Mouse (Mus musculus): ENCODE measurements around the gene Apbb1. TPM values are rescaled to one million over a fixed set of nuclear protein-coding genes. Genes with fewer than 3 reads are reported as not detected.

Gene Apbb1
- polyA plus RNA-seq, 1 experiment from 2014 or later = 62.2 TPM

- Histone ChIP-seq H3K4me2 (replicated peaks; ENCODE audit: low read depth, low read length) (no peak overlapping the region), H3K36me3 (ENCODE audit: insufficient read depth, low read length) (peaks cover 61% of the 10 kb centered on the region), H3K4me3 (ENCODE audit: low read length) (no peak overlapping the region), H3K9ac (replicated peaks; ENCODE audit: low read length) (no peak overlapping the region), H3K9me3 (ENCODE audit: low read length) (no peaks in the 10 kb centered on the region), H3K27ac (ENCODE audit: low read length) (no peak overlapping the region), H3K27me3 (ENCODE audit: insufficient read depth, low read length) (no peaks in the 10 kb centered on the region), H3K4me1 (ENCODE audit: insufficient read depth, low read length) (no peaks in the 10 kb centered on the region)
- ATAC-seq (ENCODE audit: low FRiP score, low TSS enrichment) = no peak
- WGBS = 93% methylated on average over 1 of the region's 1 CpGs
These were observed 30.3 kb upstream of the Apbb1 start for GRCm38 (mm10) chr7:105611767-105612166.

- no peaks in the 10 kb centered on the region for H3K4me1 ChIP-seq (ENCODE audit: insufficient read depth, low read length)
- WGBS = 87% methylated on average over 3 of the region's 3 CpGs
- no peak overlapping the region for H3K4me3 ChIP-seq (ENCODE audit: low read length)
- H3K9me3 ChIP-seq (ENCODE audit: low read length) = peaks cover 10% of the 10 kb centered on the region; the same call in 1 of the 2 replicates
- H3K27ac ChIP-seq (ENCODE audit: low read length) = no peak overlapping the region
- no peak overlapping the region for H3K4me2 ChIP-seq (replicated peaks; ENCODE audit: low read depth, low read length)
- H3K9ac ChIP-seq (replicated peaks; ENCODE audit: low read length) = no peak overlapping the region
- H3K36me3 ChIP-seq (ENCODE audit: insufficient read depth, low read length) = peaks cover 37% of the 10 kb centered on the region
- no peak for ATAC-seq (ENCODE audit: low FRiP score, low TSS enrichment)
- H3K27me3 ChIP-seq (ENCODE audit: insufficient read depth, low read length) = no peaks in the 10 kb centered on the region
These were observed 27.0 kb upstream of the Apbb1 start for GRCm38 (mm10) chr7:105608467-105608866.

GRCm38 (mm10) chr7:105602860-105603623 is 21.6 kb upstream of the Apbb1 start:
- H3K27ac ChIP-seq (ENCODE audit: low read length) = no peak overlapping the region
- peaks cover 10% of the 10 kb centered on the region; the same call in 1 of the 2 replicates for H3K9me3 ChIP-seq (ENCODE audit: low read length)
- no peak overlapping the region for H3K9ac ChIP-seq (replicated peaks; ENCODE audit: low read length)
- no peaks in the 10 kb centered on the region for H3K4me1 ChIP-seq (ENCODE audit: insufficient read depth, low read length)
- no peaks in the 10 kb centered on the region for H3K36me3 ChIP-seq (ENCODE audit: insufficient read depth, low read length)
- H3K27me3 ChIP-seq (ENCODE audit: insufficient read depth, low read length) = no peaks in the 10 kb centered on the region
- no peak overlapping the region for H3K4me2 ChIP-seq (replicated peaks; ENCODE audit: low read depth, low read length)
- ATAC-seq (ENCODE audit: low FRiP score, low TSS enrichment) = peak; percentile 92
- WGBS = 29% methylated on average over 9 of the region's 9 CpGs
- H3K4me3 ChIP-seq (ENCODE audit: low read length) = no peak overlapping the region

- Histone ChIP-seq H3K9ac (replicated peaks; ENCODE audit: low read length) (no peak overlapping the region), H3K4me2 (replicated peaks; ENCODE audit: low read depth, low read length) (no peak overlapping the region), H3K27ac (ENCODE audit: low read length) (no peak overlapping the region), H3K36me3 (ENCODE audit: insufficient read depth, low read length) (no peaks in the 10 kb centered on the region), H3K4me3 (ENCODE audit: low read length) (no peak overlapping the region), H3K9me3 (ENCODE audit: low read length) (no peaks in the 10 kb centered on the region), H3K4me1 (ENCODE audit: insufficient read depth, low read length) (no peaks in the 10 kb centered on the region), H3K27me3 (ENCODE audit: insufficient read depth, low read length) (no peaks in the 10 kb centered on the region)
- WGBS = 41% methylated on average over 7 of the region's 7 CpGs
- ATAC-seq (ENCODE audit: low FRiP score, low TSS enrichment) = no peak
These were observed 8.6 kb upstream of the Apbb1 start for GRCm38 (mm10) chr7:105590097-105590496.

- Histone ChIP-seq H3K36me3 (ENCODE audit: insufficient read depth, low read length) (no peaks in the 10 kb centered on the region), H3K27me3 (ENCODE audit: insufficient read depth, low read length) (no peaks in the 10 kb centered on the region), H3K4me3 (ENCODE audit: low read length) (no peak overlapping the region), H3K4me2 (replicated peaks; ENCODE audit: low read depth, low read length) (no peak overlapping the region), H3K9me3 (ENCODE audit: low read length) (no peaks in the 10 kb centered on the region), H3K27ac (ENCODE audit: low read length) (no peak overlapping the region), H3K4me1 (ENCODE audit: insufficient read depth, low read length) (no peaks in the 10 kb centered on the region), H3K9ac (replicated peaks; ENCODE audit: low read length) (no peak overlapping the region)
- ATAC-seq (ENCODE audit: low FRiP score, low TSS enrichment) = no peak
- 68% methylated on average over 9 of the region's 9 CpGs for WGBS
These were observed 7.0 kb upstream of the Apbb1 start for GRCm38 (mm10) chr7:105588325-105588912.

GRCm38 (mm10) chr7:105581959-105582358 is 506 bp upstream of the Apbb1 start:
- no peaks in the 10 kb centered on the region for H3K27me3 ChIP-seq (ENCODE audit: insufficient read depth, low read length)
- H3K4me1 ChIP-seq (ENCODE audit: insufficient read depth, low read length) = peaks cover 16% of the 10 kb centered on the region; the same call in 1 of the 2 replicates
- H3K4me3 ChIP-seq (ENCODE audit: low read length) = peak overlapping the region; percentile 71; the same call in 1 of the 2 replicates
- no peak overlapping the region for H3K9ac ChIP-seq (replicated peaks; ENCODE audit: low read length)
- H3K4me2 ChIP-seq (replicated peaks; ENCODE audit: low read depth, low read length) = peak overlapping the region; percentile 93
- WGBS = 80% methylated on average over 2 of the region's 2 CpGs
- no peaks in the 10 kb centered on the region for H3K36me3 ChIP-seq (ENCODE audit: insufficient read depth, low read length)
- H3K9me3 ChIP-seq (ENCODE audit: low read length) = no peaks in the 10 kb centered on the region
- no peak for ATAC-seq (ENCODE audit: low FRiP score, low TSS enrichment)
- H3K27ac ChIP-seq (ENCODE audit: low read length) = no peak overlapping the region

- H3K4me2 ChIP-seq (replicated peaks; ENCODE audit: low read depth, low read length) = peak overlapping the region; percentile 93
- H3K9me3 ChIP-seq (ENCODE audit: low read length) = no peaks in the 10 kb centered on the region
- H3K27ac ChIP-seq (ENCODE audit: low read length) = no peak overlapping the region
- peak overlapping the region; percentile 72 for H3K9ac ChIP-seq (replicated peaks; ENCODE audit: low read length)
- peaks cover 16% of the 10 kb centered on the region; the same call in 1 of the 2 replicates for H3K4me1 ChIP-seq (ENCODE audit: insufficient read depth, low read length)
- H3K4me3 ChIP-seq (ENCODE audit: low read length) = peak overlapping the region; percentile 71
- no peaks in the 10 kb centered on the region for H3K36me3 ChIP-seq (ENCODE audit: insufficient read depth, low read length)
- peak; percentile 59 for ATAC-seq (ENCODE audit: low FRiP score, low TSS enrichment)
- WGBS = 0% methylated on average over 15 of the region's 22 CpGs
- no peaks in the 10 kb centered on the region for H3K27me3 ChIP-seq (ENCODE audit: insufficient read depth, low read length)
These were observed 795 bp downstream of the Apbb1 start for GRCm38 (mm10) chr7:105580627-105581089.

GRCm38 (mm10) chr7:105578481-105578880 is 3.0 kb downstream of the Apbb1 start:
- no peak overlapping the region for H3K4me3 ChIP-seq (ENCODE audit: low read length)
- WGBS = 82% methylated on average over 2 of the region's 2 CpGs
- no peak for ATAC-seq (ENCODE audit: low FRiP score, low TSS enrichment)
- H3K36me3 ChIP-seq (ENCODE audit: insufficient read depth, low read length) = peaks cover 7% of the 10 kb centered on the region
- H3K27me3 ChIP-seq (ENCODE audit: insufficient read depth, low read length) = no peaks in the 10 kb centered on the region
- H3K9ac ChIP-seq (replicated peaks; ENCODE audit: low read length) = no peak overlapping the region
- H3K9me3 ChIP-seq (ENCODE audit: low read length) = no peaks in the 10 kb centered on the region
- H3K4me1 ChIP-seq (ENCODE audit: insufficient read depth, low read length) = peaks cover 16% of the 10 kb centered on the region; the same call in 1 of the 2 replicates
- no peak overlapping the region for H3K4me2 ChIP-seq (replicated peaks; ENCODE audit: low read depth, low read length)
- H3K27ac ChIP-seq (ENCODE audit: low read length) = no peak overlapping the region

- Histone ChIP-seq H3K36me3 (ENCODE audit: insufficient read depth, low read length) (peaks cover 13% of the 10 kb centered on the region), H3K4me1 (ENCODE audit: insufficient read depth, low read length) (peaks cover 16% of the 10 kb centered on the region; the same call in 1 of the 2 replicates), H3K9ac (replicated peaks; ENCODE audit: low read length) (no peak overlapping the region), H3K27me3 (ENCODE audit: insufficient read depth, low read length) (no peaks in the 10 kb centered on the region), H3K4me2 (replicated peaks; ENCODE audit: low read depth, low read length) (no peak overlapping the region), H3K27ac (ENCODE audit: low read length) (no peak overlapping the region), H3K4me3 (ENCODE audit: low read length) (no peak overlapping the region), H3K9me3 (ENCODE audit: low read length) (no peaks in the 10 kb centered on the region)
- WGBS = 93% methylated on average over 6 of the region's 6 CpGs
- no peak for ATAC-seq (ENCODE audit: low FRiP score, low TSS enrichment)
These were observed 4.0 kb downstream of the Apbb1 start for GRCm38 (mm10) chr7:105577377-105577871.
